Comparison of ENCODE assay signal across 11 mouse cellular contexts in the genomic region with DNA sequence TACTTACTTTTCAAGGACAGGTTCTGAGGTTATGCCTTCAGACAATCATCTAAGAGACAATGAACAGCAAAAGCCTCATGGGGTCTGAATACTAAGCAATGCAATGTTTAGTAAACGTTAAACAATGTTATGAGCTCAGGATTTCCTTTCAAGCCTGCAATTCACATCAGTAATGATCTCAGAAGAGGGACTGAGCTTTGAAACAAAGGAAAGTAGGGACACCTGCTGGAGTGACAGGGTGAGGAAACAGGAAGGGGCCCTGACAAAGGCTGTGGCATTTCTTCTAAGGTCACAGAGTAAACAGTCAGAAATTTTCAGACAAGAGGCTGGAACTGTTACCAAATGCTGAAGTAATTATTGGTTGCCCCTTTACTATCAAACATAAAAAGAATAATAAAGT.
A peak's percentile ranks its signal among the peaks of the same experiment; 100 is the strongest.
DNase-seq lines count a peak whose midpoint lies in the region; ATAC-seq and TF ChIP-seq lines count a peak whose summit lies in the region.
"Had no signal": no experiment of that assay in that cellular context is flagged by ENCODE, and none has a peak within 500 bp of the region (broad histone marks: within the 10 kb centered on the region; RNA-seq: fewer than 3 reads in every experiment).

No protein-coding gene starts in this region.

- no peaks in the 10 kb centered on the region for H3K9me3 ChIP-seq in forebrain, embryonic 13.5 days (replicated peaks)
- H3K9me3 ChIP-seq in forebrain, embryonic 16.5 days (ENCODE audit: control insufficient read depth, low read length) = no peaks in the 10 kb centered on the region
- no peaks in the 10 kb centered on the region for H3K9me3 ChIP-seq in midbrain, embryonic 11.5 days (ENCODE audit: control insufficient read depth, low read length)
- no peaks in the 10 kb centered on the region for H3K9me3 ChIP-seq in midbrain, embryonic 15.5 days
- no peaks in the 10 kb centered on the region for H3K9me3 ChIP-seq in intestine, postnatal 0 days (ENCODE audit: control insufficient read depth)

- no peak overlapping the region for H3K4me2 ChIP-seq in forebrain, embryonic 13.5 days
- no peak overlapping the region for H3K4me2 ChIP-seq in forebrain, embryonic 16.5 days (ENCODE audit: low read length)
- H3K4me2 ChIP-seq in midbrain, embryonic 11.5 days = no peak overlapping the region
- no peak overlapping the region for H3K4me2 ChIP-seq in midbrain, embryonic 15.5 days
- no peak overlapping the region for H3K4me2 ChIP-seq in intestine, postnatal 0 days (replicated peaks; ENCODE audit: low read depth)

- no peaks in the 10 kb centered on the region for H3K36me3 ChIP-seq in forebrain, embryonic 13.5 days (ENCODE audit: poor library complexity, severe bottlenecking)
- H3K36me3 ChIP-seq in forebrain, embryonic 16.5 days (ENCODE audit: control insufficient read depth, insufficient read depth) = no peaks in the 10 kb centered on the region
- H3K36me3 ChIP-seq in midbrain, embryonic 11.5 days (ENCODE audit: control insufficient read depth, insufficient read depth, low read length) = no peaks in the 10 kb centered on the region
- no peaks in the 10 kb centered on the region for H3K36me3 ChIP-seq in midbrain, embryonic 15.5 days (replicated peaks)
- H3K36me3 ChIP-seq in intestine, postnatal 0 days (ENCODE audit: control insufficient read depth, insufficient read depth) = no peaks in the 10 kb centered on the region

- TF ChIP-seq CTCF in intestine, postnatal 0 days (IDR thresholded peaks at IDR 0.05; ENCODE audit: low read depth) = peak; percentile 40

- H3K4me3 ChIP-seq in forebrain, embryonic 13.5 days = no peak overlapping the region
- H3K4me3 ChIP-seq in forebrain, embryonic 16.5 days (replicated peaks; ENCODE audit: low read length) = no peak overlapping the region
- no peak overlapping the region for H3K4me3 ChIP-seq in midbrain, embryonic 11.5 days (ENCODE audit: low read depth, low read length)
- no peak overlapping the region for H3K4me3 ChIP-seq in midbrain, embryonic 15.5 days
- no peak overlapping the region for H3K4me3 ChIP-seq in intestine, postnatal 0 days (ENCODE audit: low read depth, low read length)

- WGBS in forebrain, embryonic 13.5 days = 2% methylated on average over 1 of the region's 1 CpGs
- 0% methylated on average over 1 of the region's 1 CpGs for WGBS in forebrain, embryonic 16.5 days
- WGBS in midbrain, embryonic 11.5 days = 2% methylated on average over 1 of the region's 1 CpGs
- 0% methylated on average over 1 of the region's 1 CpGs for WGBS in midbrain, embryonic 15.5 days
- WGBS in intestine, postnatal 0 days = 4% methylated on average over 1 of the region's 1 CpGs

- no peak overlapping the region for H3K27ac ChIP-seq in forebrain, embryonic 13.5 days
- no peak overlapping the region for H3K27ac ChIP-seq in forebrain, embryonic 16.5 days (ENCODE audit: low read length)
- no peak overlapping the region for H3K27ac ChIP-seq in midbrain, embryonic 11.5 days (ENCODE audit: low read depth, low read length)
- no peak overlapping the region for H3K27ac ChIP-seq in midbrain, embryonic 15.5 days
- no peak overlapping the region for H3K27ac ChIP-seq in intestine, postnatal 0 days (ENCODE audit: low read depth, low read length)
- H3K27ac ChIP-seq: liver, embryonic 14.5 days had no signal

- no peak for DNase-seq in midbrain, embryonic 11.5 days (ENCODE audit: low spot score, missing footprints)
- no peak for DNase-seq in ovary, postnatal 14 days (ENCODE audit: low spot score)
- no peak for DNase-seq in ovary, postnatal 10 days (ENCODE audit: low spot score)
- no peak for DNase-seq in layer of hippocampus, adult 18-20 months (ENCODE audit: low spot score in 2 of 2)
- DNase-seq: gastrocnemius, postnatal 10 days; right cerebral cortex, postnatal 25 days had no signal

- peaks cover 3% of the 10 kb centered on the region; the same call in 1 of the 2 replicates for H3K4me1 ChIP-seq in forebrain, embryonic 13.5 days
- H3K4me1 ChIP-seq in forebrain, embryonic 16.5 days (replicated peaks; ENCODE audit: control insufficient read depth, insufficient read depth, low read length) = 0 out of 2 replicates have a peak, but pooled peaks cover 3% of the 10 kb centered on the region
- peaks cover 7% of the 10 kb centered on the region for H3K4me1 ChIP-seq in midbrain, embryonic 11.5 days (ENCODE audit: control insufficient read depth, insufficient read depth, low read length)
- peaks cover 9% of the 10 kb centered on the region; the same call in 1 of the 2 replicates for H3K4me1 ChIP-seq in midbrain, embryonic 15.5 days
- no peaks in the 10 kb centered on the region for H3K4me1 ChIP-seq in intestine, postnatal 0 days (replicated peaks; ENCODE audit: control insufficient read depth, insufficient read depth, low read length)

- peak; percentile 36; the same call in 1 of the 2 replicates for ATAC-seq in forebrain, embryonic 13.5 days
- no peak; the same call in 1 of the 2 replicates for ATAC-seq in forebrain, embryonic 16.5 days
- peak; percentile 66; the same call in 1 of the 2 replicates for ATAC-seq in midbrain, embryonic 11.5 days (ENCODE audit: low FRiP score)
- ATAC-seq in midbrain, embryonic 15.5 days (replicated peaks) = no peak
- no peak for ATAC-seq in intestine, postnatal 0 days

- H3K27me3 ChIP-seq in forebrain, embryonic 13.5 days = no peaks in the 10 kb centered on the region
- no peaks in the 10 kb centered on the region for H3K27me3 ChIP-seq in forebrain, embryonic 16.5 days (replicated peaks; ENCODE audit: control insufficient read depth, insufficient read depth, low read length)
- H3K27me3 ChIP-seq in midbrain, embryonic 11.5 days (ENCODE audit: control insufficient read depth, insufficient read depth, low read length) = no peaks in the 10 kb centered on the region
- H3K27me3 ChIP-seq in midbrain, embryonic 15.5 days (replicated peaks) = no peaks in the 10 kb centered on the region
- no peaks in the 10 kb centered on the region for H3K27me3 ChIP-seq in intestine, postnatal 0 days (replicated peaks; ENCODE audit: control insufficient read depth, insufficient read depth, low read length)

- H3K9ac ChIP-seq in forebrain, embryonic 13.5 days = no peak overlapping the region
- no peak overlapping the region for H3K9ac ChIP-seq in forebrain, embryonic 16.5 days (replicated peaks; ENCODE audit: low read depth, low read length)
- no peak overlapping the region for H3K9ac ChIP-seq in midbrain, embryonic 11.5 days (ENCODE audit: low read length)
- H3K9ac ChIP-seq in midbrain, embryonic 15.5 days = no peak overlapping the region
- H3K9ac ChIP-seq in intestine, postnatal 0 days (ENCODE audit: low read depth, low read length) = no peak overlapping the region
- H3K9ac ChIP-seq: liver, embryonic 14.5 days had no signal

Comparison
In these comparisons a context has a peak if more than half of its experiments do, and no peak if none do; other contexts are left out.
1. ATAC-seq: peak in forebrain, embryonic 13.5 days (single experiment) and midbrain, embryonic 11.5 days (single experiment); none in forebrain, embryonic 16.5 days (single experiment), midbrain, embryonic 15.5 days (single experiment) and intestine, postnatal 0 days (single experiment).